Mouse (Mus musculus): ENCODE results near the gene Aldh1b1. TPM values are rescaled to one million over a fixed set of nuclear protein-coding genes. Genes with fewer than 3 reads are reported as not detected.
A peak's percentile ranks its signal among the peaks of the same experiment; 100 is the strongest.

The Aldh1b1 gene
- total RNA-seq, 4 experiments from 2014 or later = 0.27 to 0.81 (median 0.37) TPM

DNA sequence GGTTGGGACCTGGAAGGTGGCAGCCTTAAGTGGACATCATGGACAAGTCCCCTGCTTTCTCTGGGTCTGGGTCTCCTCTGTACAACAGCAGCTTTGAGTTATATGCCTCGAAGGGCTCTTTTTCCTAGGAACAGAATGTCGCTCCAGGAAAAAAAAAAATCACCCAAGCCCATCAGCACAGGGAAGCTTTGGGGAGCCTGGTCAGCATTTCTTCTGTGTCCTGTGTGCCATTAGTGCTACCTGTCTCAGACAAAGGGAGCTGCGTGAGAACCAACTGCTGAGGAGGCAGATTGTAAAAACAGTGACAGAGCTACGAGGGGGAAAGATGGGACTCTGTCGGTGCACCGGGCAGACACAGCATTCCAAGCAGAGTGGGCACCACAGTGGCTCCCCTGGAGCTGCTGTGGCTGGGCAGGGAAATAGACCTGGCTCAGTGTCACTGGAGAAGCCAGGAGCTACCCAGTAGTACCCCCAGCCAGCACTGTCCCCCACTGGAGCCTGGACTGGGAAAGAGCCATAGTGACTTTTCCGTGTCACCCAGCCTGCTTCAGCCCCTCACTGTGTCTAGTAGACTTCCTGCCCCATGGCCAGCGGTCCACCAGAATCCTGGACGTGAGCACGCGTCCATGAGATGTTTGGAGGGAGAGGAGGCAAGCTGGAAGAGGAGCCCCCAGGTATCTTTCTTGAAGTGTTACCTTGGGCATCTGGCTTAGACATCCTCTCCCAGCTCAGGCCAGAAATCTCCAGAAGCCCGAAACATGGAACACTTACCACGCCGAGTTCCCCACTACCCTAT lies 26.1 kb downstream of the Aldh1b1 start:
- DNase-seq (ENCODE audit: low spot score in 2 of 2) = no peak

DNA sequence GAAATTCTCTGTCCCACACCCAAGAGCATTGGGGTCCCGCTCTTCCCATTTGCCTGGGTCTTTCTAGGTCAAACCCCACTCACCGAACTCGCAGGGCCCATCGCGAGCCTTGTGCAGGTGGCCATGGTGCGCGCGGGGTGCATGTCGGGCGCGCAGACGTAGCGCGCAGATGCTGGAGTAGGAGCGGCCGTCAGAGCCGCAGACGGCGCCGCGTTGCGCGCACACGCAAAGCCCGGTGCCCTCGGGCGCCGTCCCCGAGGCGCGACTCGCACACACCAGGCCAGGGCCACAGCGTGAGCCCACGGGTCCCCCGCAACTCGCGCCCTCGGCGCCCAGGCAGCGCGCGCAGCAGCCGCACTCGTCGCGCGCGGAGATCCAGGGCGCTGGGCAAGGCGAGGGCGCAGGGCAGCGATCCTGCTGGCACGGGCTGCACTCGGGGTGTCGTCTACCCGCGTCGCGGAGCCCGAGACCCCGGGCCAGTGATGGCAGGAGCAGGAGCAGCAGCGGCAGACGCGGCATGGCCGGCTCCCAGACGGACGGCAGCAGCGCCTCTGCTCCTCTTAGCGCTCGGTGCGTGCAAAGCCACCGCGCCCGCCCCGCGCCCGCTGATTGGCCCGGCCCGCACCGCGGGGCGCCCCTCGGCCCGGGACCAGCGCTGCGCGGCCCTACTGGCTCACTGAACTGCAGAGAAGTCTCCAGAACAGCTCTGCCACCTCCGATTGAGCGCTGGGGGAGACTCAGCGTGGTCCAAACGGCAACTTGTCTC lies 27.6 kb downstream of the Aldh1b1 start, which contains the start of gene Igfbpl1:
TSS of gene Igfbpl1 (minus strand) at position 649 of the 766 bp plus-strand sequence.
- DNase-seq (ENCODE audit: low spot score in 2 of 2) = no peak

DNA sequence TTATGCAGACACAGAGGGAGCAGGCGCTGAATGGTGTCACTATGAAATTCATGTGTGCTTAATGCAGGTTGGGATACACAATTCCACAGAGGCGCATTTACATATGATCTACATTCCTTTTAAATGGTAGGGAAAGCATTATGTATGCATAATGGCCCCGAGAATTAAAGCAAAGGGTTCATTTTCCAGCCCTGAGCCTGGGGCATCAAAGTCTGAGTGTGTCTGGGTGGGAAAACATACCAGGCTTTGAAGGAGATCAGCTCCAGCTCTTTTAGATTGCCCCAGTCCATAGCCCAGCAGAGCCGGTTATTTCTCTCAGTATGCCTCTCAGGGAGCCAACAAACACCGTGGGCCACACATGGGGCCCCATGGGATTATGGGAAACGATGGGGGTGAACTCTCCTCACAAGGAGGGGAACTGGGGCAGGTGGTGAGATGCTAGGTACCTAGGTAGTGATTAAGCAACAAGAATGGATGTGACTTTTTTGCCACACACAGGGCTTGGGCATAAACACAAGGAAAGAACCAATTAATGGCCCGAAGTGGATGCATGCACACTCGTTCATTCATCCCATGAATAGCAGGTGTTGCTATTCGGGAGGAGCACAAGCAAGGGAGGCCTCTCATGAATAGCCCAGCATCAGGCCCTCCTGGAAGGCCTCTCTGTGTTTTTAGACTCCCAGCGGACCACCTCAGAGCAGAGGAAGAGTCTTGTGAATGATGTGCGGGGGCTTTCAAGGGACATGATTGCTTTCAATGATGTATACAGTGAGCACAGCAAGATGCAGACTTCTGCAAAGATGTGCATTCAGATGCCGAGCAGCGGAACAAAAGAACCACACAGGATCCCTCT lies 31.3 kb downstream of the Aldh1b1 start:
- no peak for DNase-seq (ENCODE audit: low spot score in 2 of 2)

DNA sequence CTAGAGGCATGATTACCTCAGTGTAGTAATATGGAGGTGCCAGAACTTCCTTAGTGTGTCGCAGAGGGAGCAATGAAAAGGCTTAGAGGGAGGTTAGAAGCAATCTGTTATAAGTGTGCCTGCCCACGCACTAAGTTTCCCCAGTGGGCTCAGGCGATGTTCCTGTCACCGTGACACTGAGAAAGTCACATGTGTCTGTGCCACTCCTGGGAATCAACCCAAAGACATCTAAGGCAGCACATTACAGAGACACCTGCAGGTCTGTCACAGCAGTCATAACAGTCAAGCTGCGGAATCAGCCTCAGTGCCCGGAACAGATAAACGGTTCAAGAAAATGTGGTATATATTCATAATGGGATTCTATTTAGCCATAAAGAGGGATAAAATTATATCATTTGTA lies 33.2 kb downstream of the Aldh1b1 start:
- no peak for DNase-seq (ENCODE audit: low spot score in 2 of 2)

DNA sequence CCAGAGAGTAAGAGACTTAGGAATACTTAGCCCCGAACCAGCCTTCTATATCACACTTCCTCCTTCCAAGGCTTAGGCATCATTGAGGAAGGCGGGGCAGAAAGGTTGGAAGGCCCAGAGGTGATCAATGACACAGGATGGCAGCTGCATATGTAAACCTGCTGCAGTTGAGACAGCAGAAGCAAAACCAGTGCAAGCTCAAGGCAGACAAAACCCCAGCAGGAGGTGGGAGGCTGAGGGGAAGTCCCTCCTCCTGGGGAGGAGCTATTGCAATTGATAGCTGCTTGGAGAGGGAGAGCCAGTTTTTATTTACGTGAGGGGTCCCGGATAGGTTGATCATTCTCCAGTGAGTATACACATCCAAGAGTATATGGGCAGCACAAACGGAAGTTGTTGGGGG lies 34.6 kb downstream of the Aldh1b1 start:
- DNase-seq (ENCODE audit: low spot score in 2 of 2) = no peak

DNA sequence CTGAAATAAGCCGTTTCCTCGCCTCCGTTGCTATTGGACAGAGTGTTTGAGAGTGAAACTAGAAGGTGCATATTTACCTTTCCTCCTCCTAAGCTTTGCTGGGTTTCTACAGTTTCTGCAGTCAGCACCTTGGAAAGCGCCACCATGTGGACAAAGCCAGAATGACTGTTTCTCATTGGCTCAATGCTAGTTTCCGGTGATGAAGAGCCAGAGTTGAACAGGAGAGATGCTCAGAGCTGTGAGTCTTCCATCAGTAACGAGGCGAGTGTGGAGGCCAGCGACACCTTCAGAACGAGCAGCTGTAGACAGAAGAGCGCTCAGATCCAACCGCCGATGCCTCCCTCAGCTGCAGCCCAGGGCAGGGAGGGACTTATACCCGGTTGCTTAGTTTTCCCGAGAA lies 45.5 kb downstream of the Aldh1b1 start:
- no peak for DNase-seq (ENCODE audit: low spot score in 2 of 2)

DNA sequence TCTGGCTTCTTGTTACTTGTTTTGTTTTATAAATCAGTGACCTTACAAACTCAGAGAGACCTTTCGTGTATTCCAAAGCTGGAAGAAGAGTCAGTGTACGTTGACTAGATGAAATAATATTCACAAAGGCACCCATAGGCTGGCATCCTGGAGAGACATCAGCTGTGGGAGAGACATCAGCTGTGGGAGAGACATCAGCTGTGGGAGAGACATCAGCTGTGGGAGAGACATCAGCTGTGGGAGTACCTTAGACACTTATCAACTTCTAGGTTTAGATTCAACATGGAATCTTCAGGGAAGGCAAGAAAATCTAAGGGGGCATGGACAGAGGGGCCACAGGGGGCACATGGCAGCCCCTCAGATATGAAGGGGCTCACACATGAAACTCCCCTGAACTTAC lies 47.4 kb downstream of the Aldh1b1 start:
- no peak for DNase-seq (ENCODE audit: low spot score in 2 of 2)

DNA sequence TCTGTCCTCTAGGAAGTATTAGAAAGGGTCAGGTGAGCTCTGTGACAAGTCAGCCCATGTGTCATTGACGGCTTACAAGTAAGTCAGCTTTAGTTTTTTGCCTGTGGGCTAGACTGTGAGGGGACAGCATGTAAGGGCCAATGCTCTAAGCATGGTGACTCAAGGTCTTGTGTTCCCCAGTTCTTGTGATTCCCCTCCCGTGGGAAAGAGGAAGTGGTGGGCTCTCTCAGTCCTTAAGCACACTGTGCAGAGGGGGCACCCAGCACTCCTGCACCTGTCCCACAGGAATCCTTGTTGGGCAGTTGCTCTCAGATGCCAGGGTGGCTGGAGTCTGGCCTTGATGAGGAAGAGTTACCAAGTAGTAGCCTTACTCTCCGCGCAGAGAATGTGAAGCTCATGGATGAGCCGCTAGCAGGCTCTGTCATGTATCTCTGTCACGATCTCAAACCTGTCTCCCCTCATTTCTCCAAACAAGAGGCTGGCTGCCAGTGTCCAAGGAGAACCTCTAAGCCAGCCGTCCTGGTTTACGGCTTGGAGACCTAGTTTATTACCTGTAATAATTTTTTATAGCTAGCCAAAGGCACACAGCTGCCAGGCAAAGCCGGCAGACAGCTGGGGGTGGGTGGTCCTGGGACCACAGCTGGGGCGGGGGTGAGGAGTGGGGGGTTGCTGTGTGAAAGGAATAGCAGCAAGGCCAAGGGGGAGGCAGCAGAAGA lies 49.4 kb downstream of the Aldh1b1 start, which contains the start of gene Stra6l:
TSS of gene Stra6l (plus strand) at position 556 of the 716 bp plus-strand sequence.
- DNase-seq (ENCODE audit: low spot score in 2 of 2) = no peak

DNA sequence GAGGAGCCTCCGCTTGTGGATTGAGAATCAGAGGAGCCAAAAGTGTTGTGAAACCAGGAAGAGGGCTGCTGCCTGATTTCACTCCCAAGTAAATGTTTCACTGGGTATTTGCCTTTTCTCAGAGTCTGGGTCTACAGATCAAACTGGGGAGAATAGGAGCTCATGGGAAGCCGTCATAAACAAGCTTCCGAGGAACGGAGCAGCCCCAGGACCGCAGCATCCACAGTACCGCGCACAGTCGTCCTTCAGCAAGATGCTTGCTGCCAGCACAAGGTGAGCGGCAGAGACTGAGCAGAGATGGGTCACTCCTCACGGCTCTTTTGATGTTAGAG lies 50.0 kb downstream of the Aldh1b1 start:
- no peak for DNase-seq (ENCODE audit: low spot score in 2 of 2)

DNA sequence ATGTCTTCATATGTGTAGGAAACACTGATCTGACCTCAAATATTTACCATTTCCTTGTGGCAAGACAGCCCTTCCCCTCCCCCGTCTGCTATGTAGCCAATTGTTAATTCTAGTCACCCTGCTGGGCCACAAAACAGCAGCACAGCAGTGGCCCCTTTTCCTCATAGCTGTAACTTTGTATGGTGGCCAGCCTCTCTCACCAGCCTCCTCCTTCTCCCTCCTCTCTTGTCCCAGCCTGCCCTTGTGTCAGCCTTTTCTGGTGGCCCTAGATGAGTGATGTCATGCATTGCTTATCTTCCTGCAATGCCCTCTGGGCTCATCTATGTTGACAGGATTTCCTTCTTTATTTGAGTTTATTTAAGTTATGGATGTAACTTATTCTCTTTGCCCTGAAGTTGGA lies 50.6 kb downstream of the Aldh1b1 start:
- DNase-seq (ENCODE audit: low spot score in 2 of 2) = no peak

DNA sequence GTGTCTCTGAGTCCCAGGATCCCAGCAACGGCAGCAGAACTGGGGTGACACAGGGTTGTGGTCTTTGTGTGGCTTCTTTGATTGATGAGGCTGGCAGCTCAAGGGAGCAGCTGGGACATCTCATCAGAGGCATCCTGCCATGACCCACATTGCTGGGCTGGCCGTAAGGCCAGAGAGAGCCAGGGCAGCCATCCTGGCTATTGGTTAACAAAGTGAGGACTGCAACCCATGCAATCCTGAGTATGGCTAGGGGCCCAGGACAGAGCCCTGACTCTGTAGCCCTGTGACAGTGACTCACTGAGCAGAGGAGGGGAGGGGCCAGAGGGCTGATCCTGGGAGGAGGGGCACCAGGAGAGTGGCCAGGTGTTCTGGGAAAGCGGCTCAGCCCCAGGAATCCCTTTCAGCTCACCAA lies 52.8 kb downstream of the Aldh1b1 start:
- peak; percentile 50 to 79 for DNase-seq (ENCODE audit: low spot score in 2 of 2)

DNA sequence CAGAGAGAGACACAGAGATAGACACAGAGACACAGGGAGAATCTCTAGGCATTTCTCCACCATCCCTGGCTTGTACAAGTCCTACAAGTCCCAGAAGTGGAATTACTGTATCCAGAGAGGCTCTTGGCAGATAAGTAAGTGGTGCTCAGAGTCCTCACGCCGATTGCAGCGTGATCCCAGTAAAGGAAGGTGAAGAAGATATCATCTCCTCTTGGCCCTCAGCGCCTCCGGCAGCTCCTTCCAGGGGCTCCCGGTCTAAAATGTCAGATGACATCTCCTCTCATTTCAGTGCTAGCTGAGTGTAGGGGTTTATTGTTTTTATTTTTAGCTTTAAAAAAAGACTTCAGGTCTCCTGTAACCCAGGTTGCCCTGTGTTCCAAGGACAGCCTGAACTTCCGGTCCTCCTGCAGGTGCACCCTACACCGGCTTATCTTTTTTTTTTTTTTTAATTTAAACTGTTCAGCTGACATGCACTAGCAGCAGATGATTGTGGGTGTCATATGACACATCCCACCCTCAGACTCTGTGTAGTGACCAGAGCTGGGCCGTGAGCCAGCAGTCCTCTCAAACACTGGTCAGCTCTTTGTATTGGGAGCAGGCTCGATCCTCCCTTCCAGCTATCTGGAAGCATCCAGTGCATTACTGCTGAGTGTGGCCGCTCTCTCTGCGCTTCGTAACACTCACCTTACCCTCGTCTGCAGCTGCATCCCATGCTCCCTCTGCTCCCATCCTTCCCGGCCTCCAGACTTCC lies 54.8 kb downstream of the Aldh1b1 start:
- DNase-seq (ENCODE audit: low spot score in 2 of 2) = no peak

Other genes with a start within 250 kb of the Aldh1b1 start
- not detected for gene Igfbpl1, start 27.9 kb downstream of the Aldh1b1 start, total RNA-seq (2022)
- gene Stra6l, start 49.6 kb downstream of the Aldh1b1 start, total RNA-seq (2022) = not detected
- not detected for gene Ccdc180, start 91.3 kb downstream of the Aldh1b1 start, total RNA-seq (2022)
- 10 to 100 TPM in 2 of 4 experiments, 1 to 10 TPM in 2; 8.7 to 12.7 (median 9.5) TPM for gene Tdrd7, start 166.3 kb downstream of the Aldh1b1 start, total RNA-seq (2022)
- gene Tmod1, start 239.9 kb downstream of the Aldh1b1 start, total RNA-seq (2022) = 100 to 1,000 TPM; 175 to 195 (median 187) TPM

Data from gastrocnemius, adult 8-10 months (tissue).